Mouse (Mus musculus): ENCODE measurements around the gene Rgs6. TPM values are rescaled to one million over a fixed set of nuclear protein-coding genes. Genes with fewer than 3 reads are reported as not detected.

Rgs6 gene
- polyA plus RNA-seq (2014; fragmentation: Nextera tagmentation; extraction: Ambion mirVana) = 2.2 and 2.6 TPM in 2 replicates

DNA sequence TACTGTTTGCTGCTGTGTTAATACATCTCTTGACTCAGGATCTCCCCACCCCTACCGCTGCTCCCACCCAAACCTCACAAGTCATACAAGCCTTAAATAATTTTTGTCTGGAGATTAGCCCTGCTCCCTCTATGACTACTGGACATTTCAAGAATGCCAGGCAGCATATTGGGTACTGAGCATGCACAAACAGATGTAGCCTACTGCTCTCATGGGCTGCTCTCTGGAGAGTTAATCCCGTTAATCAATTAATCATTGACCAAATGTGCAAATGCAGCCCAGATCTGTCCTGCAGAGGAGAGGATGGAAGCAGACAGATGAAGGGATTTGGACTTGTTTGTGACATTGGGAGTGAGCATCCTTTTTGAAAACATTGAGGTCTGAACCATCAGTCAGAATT is at the start of gene Rgs6:
Gene Rgs6, plus strand, starts transcription at position 276 of the 400 bp plus-strand sequence.
- Histone ChIP-seq H3K4me3 (ENCODE audit: low read depth, low read length) (no peak within 1 kb of the TSS), H3K4me1 (ENCODE audit: control insufficient read depth, insufficient read depth, low read length) (peaks cover 8% of the 10 kb centered on the region; the same call in 1 of the 2 replicates), H3K4me2 (ENCODE audit: low read depth, low read length) (no peak within 1 kb of the TSS), H3K27me3 (replicated peaks; ENCODE audit: control insufficient read depth, insufficient read depth, low read length) (no peaks in the 10 kb centered on the region), H3K9ac (ENCODE audit: low read depth, low read length) (no peak within 1 kb of the TSS), H3K36me3 (ENCODE audit: control insufficient read depth, insufficient read depth, low read length) (no peaks in the 10 kb centered on the region), H3K27ac (replicated peaks; ENCODE audit: low read depth, low read length) (no peak within 1 kb of the TSS), H3K9me3 (ENCODE audit: control insufficient read depth, low read length) (no peaks in the 10 kb centered on the region)
- DNase-seq (ENCODE audit: low spot score) (no peak), ATAC-seq (ENCODE audit: low read depth) (no peak)
- WGBS = 81% methylated on average over 2 of the region's 2 CpGs

DNA sequence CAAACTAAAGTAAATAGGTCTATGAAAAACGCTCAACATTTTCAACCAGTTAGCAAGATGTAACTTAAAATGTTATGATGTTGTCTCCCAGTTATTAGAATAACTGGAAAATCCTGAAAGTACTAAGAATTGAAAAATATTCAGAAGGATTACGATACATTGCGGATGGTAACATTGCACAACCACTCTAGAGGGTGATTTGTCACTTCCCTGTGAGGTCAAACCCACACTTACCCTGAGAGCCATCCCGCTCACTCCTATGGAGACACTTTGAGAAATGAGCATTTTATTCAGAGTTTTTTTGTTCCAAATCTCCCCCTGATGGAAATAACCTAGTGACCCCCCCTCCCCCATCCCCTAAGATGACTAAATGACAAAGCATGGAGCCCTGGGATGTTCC is 41.0 kb upstream of the Rgs6 start:
- 87% methylated on average over 4 of the region's 4 CpGs for WGBS
- Histone ChIP-seq H3K27me3 (replicated peaks; ENCODE audit: control insufficient read depth, insufficient read depth, low read length) (no peaks in the 10 kb centered on the region), H3K4me2 (ENCODE audit: low read depth, low read length) (no peak overlapping the region), H3K9ac (ENCODE audit: low read depth, low read length) (no peak overlapping the region), H3K4me3 (ENCODE audit: low read depth, low read length) (no peak overlapping the region), H3K36me3 (ENCODE audit: control insufficient read depth, insufficient read depth, low read length) (no peaks in the 10 kb centered on the region), H3K4me1 (ENCODE audit: control insufficient read depth, insufficient read depth, low read length) (no peaks in the 10 kb centered on the region), H3K9me3 (ENCODE audit: control insufficient read depth, low read length) (peaks cover 3% of the 10 kb centered on the region; the same call in 1 of the 2 replicates), H3K27ac (replicated peaks; ENCODE audit: low read depth, low read length) (no peak overlapping the region)
- ATAC-seq (ENCODE audit: low read depth) (no peak), DNase-seq (ENCODE audit: low spot score) (no peak)

DNA sequence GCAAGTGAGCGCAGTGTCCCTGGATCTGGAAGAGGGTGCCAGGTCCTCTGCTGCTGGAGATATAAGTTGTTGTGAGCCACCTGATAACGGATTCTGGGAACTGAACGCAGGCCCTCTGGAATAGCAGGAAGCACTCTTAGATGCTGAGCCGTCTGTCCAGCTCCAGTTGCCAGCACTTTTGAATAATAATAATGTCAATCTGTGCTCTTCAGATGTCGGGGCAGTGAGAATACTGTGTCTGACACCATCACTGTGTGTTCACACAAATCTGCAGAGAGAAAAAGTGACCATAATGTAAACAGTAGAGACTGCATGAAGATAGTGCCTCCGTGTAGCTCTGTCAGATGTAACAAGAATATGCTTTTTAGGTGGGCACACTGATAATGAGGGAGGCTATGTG is 38.9 kb upstream of the Rgs6 start:
- H3K4me1 ChIP-seq (ENCODE audit: control insufficient read depth, insufficient read depth, low read length) = no peaks in the 10 kb centered on the region
- ATAC-seq (ENCODE audit: low read depth) (no peak), DNase-seq (ENCODE audit: low spot score) (no peak)
- H3K36me3 ChIP-seq (ENCODE audit: control insufficient read depth, insufficient read depth, low read length) = no peaks in the 10 kb centered on the region
- H3K27me3 ChIP-seq (replicated peaks; ENCODE audit: control insufficient read depth, insufficient read depth, low read length) = no peaks in the 10 kb centered on the region
- H3K4me3 ChIP-seq (ENCODE audit: low read depth, low read length) = no peak overlapping the region
- H3K9me3 ChIP-seq (ENCODE audit: control insufficient read depth, low read length) = peaks cover 3% of the 10 kb centered on the region; the same call in 1 of the 2 replicates
- no peak overlapping the region for H3K9ac ChIP-seq (ENCODE audit: low read depth, low read length)
- WGBS = 81% methylated on average over 6 of the region's 6 CpGs
- no peak overlapping the region for H3K4me2 ChIP-seq (ENCODE audit: low read depth, low read length)
- no peak overlapping the region for H3K27ac ChIP-seq (replicated peaks; ENCODE audit: low read depth, low read length)

DNA sequence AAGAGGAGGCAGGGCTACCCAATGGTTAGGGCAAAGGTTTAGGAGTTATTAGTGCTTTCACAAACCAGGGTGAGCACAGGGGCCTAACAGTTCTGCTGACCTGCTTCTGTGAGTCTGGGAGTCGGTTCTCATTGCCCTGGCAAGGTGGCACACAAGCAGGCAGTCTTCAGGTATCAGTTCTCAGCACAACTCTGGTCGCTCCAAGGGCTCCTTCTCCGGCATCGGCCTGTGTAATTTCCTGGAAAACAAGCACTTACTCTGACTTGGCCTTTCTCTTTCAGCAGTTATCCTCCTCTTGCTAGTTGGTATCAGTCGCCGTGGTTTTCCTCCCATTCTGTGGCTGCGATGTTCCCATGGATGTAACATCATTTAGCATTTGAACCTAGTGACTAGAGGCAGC is 38.0 kb upstream of the Rgs6 start:
- WGBS = 89% methylated on average over 7 of the region's 7 CpGs
- Histone ChIP-seq H3K4me3 (ENCODE audit: low read depth, low read length) (no peak overlapping the region), H3K4me1 (ENCODE audit: control insufficient read depth, insufficient read depth, low read length) (no peaks in the 10 kb centered on the region), H3K9ac (ENCODE audit: low read depth, low read length) (no peak overlapping the region), H3K27ac (replicated peaks; ENCODE audit: low read depth, low read length) (no peak overlapping the region), H3K36me3 (ENCODE audit: control insufficient read depth, insufficient read depth, low read length) (no peaks in the 10 kb centered on the region), H3K4me2 (ENCODE audit: low read depth, low read length) (no peak overlapping the region), H3K9me3 (ENCODE audit: control insufficient read depth, low read length) (peaks cover 3% of the 10 kb centered on the region; the same call in 1 of the 2 replicates), H3K27me3 (replicated peaks; ENCODE audit: control insufficient read depth, insufficient read depth, low read length) (no peaks in the 10 kb centered on the region)
- no peak for ATAC-seq (ENCODE audit: low read depth)
- DNase-seq (ENCODE audit: low spot score) = no peak

DNA sequence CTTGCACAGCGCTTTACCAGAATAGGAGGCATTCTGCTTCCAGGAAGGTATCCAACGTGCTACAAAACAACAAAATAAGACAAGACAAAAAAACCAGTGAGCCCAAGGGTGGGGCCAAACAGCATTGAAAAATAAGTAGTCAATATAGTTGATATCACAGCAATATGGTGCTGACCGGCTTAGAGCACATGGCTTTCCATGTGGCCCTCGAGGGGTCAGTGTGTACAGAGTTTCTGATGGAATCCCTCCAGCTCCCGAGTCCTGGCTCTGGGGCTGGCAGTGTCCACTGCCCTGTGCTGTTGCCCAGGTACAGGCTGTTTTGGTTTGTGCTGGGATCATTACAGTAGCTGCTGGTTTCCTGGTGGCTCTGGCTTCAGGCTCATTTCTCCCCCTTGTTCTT is 35.7 kb upstream of the Rgs6 start:
- 93% methylated on average over 5 of the region's 5 CpGs for WGBS
- H3K27ac ChIP-seq (replicated peaks; ENCODE audit: low read depth, low read length) = no peak overlapping the region
- no peak overlapping the region for H3K9ac ChIP-seq (ENCODE audit: low read depth, low read length)
- ATAC-seq (ENCODE audit: low read depth) (no peak), DNase-seq (ENCODE audit: low spot score) (no peak)
- H3K4me1 ChIP-seq (ENCODE audit: control insufficient read depth, insufficient read depth, low read length) = no peaks in the 10 kb centered on the region
- peaks cover 3% of the 10 kb centered on the region; the same call in 1 of the 2 replicates for H3K9me3 ChIP-seq (ENCODE audit: control insufficient read depth, low read length)
- no peak overlapping the region for H3K4me3 ChIP-seq (ENCODE audit: low read depth, low read length)
- H3K36me3 ChIP-seq (ENCODE audit: control insufficient read depth, insufficient read depth, low read length) = no peaks in the 10 kb centered on the region
- no peak overlapping the region for H3K4me2 ChIP-seq (ENCODE audit: low read depth, low read length)
- no peaks in the 10 kb centered on the region for H3K27me3 ChIP-seq (replicated peaks; ENCODE audit: control insufficient read depth, insufficient read depth, low read length)

DNA sequence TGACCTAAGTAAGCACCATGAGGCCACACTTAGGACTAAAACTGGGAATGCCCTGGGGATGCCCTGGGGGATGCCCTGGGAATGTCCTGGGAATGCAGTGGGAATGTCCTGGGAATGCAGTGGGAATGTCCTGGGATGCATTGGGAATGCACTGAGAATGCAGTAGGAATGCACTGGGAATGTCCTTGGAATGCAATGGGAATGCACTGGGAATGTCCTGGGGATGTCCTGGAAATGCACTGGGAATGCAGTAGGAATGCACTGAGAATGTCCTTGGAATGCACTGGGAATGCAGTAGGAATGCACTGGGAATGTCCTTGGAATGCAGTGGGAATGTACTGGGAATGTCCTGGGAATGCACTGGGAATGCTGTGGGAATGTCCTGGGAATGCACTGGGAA is 25.2 kb upstream of the Rgs6 start:
- H3K36me3 ChIP-seq (ENCODE audit: control insufficient read depth, insufficient read depth, low read length) = no peaks in the 10 kb centered on the region
- H3K4me3 ChIP-seq (ENCODE audit: low read depth, low read length) = no peak overlapping the region
- H3K9me3 ChIP-seq (ENCODE audit: control insufficient read depth, low read length) = no peaks in the 10 kb centered on the region
- no peaks in the 10 kb centered on the region for H3K4me1 ChIP-seq (ENCODE audit: control insufficient read depth, insufficient read depth, low read length)
- H3K4me2 ChIP-seq (ENCODE audit: low read depth, low read length) = no peak overlapping the region
- ATAC-seq (ENCODE audit: low read depth) (no peak), DNase-seq (ENCODE audit: low spot score) (no peak)
- no peak overlapping the region for H3K9ac ChIP-seq (ENCODE audit: low read depth, low read length)
- no peaks in the 10 kb centered on the region for H3K27me3 ChIP-seq (replicated peaks; ENCODE audit: control insufficient read depth, insufficient read depth, low read length)
- H3K27ac ChIP-seq (replicated peaks; ENCODE audit: low read depth, low read length) = no peak overlapping the region

DNA sequence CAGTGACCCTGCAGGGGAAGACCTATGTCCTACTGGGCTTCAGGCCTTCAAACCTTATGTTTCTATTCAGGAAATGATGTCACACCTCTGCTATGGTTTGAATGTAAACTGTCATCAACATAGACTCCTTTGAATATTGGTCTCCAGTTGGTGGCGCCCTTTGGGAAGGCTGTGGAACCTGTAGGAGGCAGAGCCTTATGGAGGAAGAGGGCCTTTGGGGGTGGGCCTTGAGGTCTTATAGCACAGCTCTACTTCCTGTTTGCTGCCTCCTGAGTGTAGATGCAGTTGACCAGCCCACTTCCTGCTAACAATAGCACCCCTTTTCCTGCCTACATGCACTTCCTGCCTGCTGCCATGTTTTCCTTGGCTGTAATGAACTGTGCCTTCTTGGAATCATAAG is 19.7 kb upstream of the Rgs6 start:
- no peak for DNase-seq (ENCODE audit: low spot score)

DNA sequence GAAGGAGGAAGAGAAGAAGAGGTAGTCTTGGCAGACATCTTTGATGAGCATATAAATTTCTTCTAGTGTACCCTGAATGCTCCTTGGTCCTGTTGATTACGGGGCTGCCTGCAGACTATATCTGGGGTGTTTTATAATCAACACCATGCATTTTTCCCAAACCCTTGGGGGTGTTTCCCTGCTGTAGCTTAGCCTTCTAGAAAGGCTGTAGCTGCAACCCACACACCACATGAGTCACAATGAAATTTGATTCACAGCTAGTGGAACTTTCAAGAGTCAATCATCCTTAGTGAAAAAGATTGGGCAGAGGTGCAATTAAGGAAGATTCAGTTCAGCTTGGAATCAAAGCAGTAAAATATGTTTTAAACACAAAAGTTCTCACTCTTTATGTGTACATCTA is 15.4 kb upstream of the Rgs6 start:
- DNase-seq (ENCODE audit: low spot score) (no peak), ATAC-seq (ENCODE audit: low read depth) (no peak)
- no peak overlapping the region for H3K4me2 ChIP-seq (ENCODE audit: low read depth, low read length)
- H3K27me3 ChIP-seq (replicated peaks; ENCODE audit: control insufficient read depth, insufficient read depth, low read length) = no peaks in the 10 kb centered on the region
- no peak overlapping the region for H3K4me3 ChIP-seq (ENCODE audit: low read depth, low read length)
- H3K36me3 ChIP-seq (ENCODE audit: control insufficient read depth, insufficient read depth, low read length) = no peaks in the 10 kb centered on the region
- H3K27ac ChIP-seq (replicated peaks; ENCODE audit: low read depth, low read length) = no peak overlapping the region
- WGBS = 67% methylated on average over 1 of the region's 1 CpGs
- no peaks in the 10 kb centered on the region for H3K9me3 ChIP-seq (ENCODE audit: control insufficient read depth, low read length)
- no peaks in the 10 kb centered on the region for H3K4me1 ChIP-seq (ENCODE audit: control insufficient read depth, insufficient read depth, low read length)
- H3K9ac ChIP-seq (ENCODE audit: low read depth, low read length) = no peak overlapping the region

More for the DNA sequence above, 19.7 kb upstream of the Rgs6 start:
- ATAC-seq (ENCODE audit: low read depth) = no peak
- Histone ChIP-seq H3K4me1 (ENCODE audit: control insufficient read depth, insufficient read depth, low read length) (no peaks in the 10 kb centered on the region), H3K36me3 (ENCODE audit: control insufficient read depth, insufficient read depth, low read length) (no peaks in the 10 kb centered on the region), H3K9ac (ENCODE audit: low read depth, low read length) (no peak overlapping the region), H3K4me2 (ENCODE audit: low read depth, low read length) (no peak overlapping the region), H3K9me3 (ENCODE audit: control insufficient read depth, low read length) (no peaks in the 10 kb centered on the region), H3K27me3 (replicated peaks; ENCODE audit: control insufficient read depth, insufficient read depth, low read length) (no peaks in the 10 kb centered on the region), H3K4me3 (ENCODE audit: low read depth, low read length) (no peak overlapping the region), H3K27ac (replicated peaks; ENCODE audit: low read depth, low read length) (no peak overlapping the region)
- WGBS = 89% methylated on average over 1 of the region's 1 CpGs

DNA sequence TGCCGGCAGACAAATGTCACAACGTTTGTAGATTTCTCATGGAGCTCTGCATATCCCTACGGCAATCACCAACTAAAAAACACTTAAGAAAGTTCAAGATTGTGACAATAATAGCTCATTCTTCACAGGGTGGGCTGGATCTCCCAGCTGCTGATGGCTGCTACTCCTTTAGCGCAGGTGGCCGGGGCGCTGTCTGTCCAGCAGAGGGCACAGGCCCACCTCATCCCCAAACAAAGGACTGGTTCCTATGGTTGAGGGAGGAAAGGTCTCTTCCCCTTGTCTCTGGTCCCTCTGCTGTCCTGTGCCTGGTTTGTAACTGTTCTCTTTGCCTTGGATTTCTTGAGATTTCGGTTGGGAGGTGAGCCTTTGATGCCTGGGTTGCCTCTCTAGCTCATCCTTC is 1.5 kb upstream of the Rgs6 start:
- WGBS = 33% methylated on average over 7 of the region's 7 CpGs
- no peaks in the 10 kb centered on the region for H3K9me3 ChIP-seq (ENCODE audit: control insufficient read depth, low read length)
- no peak for ATAC-seq (ENCODE audit: low read depth)
- H3K4me2 ChIP-seq (ENCODE audit: low read depth, low read length) = no peak overlapping the region
- no peak overlapping the region for H3K9ac ChIP-seq (ENCODE audit: low read depth, low read length)
- peaks cover 8% of the 10 kb centered on the region; the same call in 1 of the 2 replicates for H3K4me1 ChIP-seq (ENCODE audit: control insufficient read depth, insufficient read depth, low read length)
- no peak overlapping the region for H3K4me3 ChIP-seq (ENCODE audit: low read depth, low read length)
- no peaks in the 10 kb centered on the region for H3K36me3 ChIP-seq (ENCODE audit: control insufficient read depth, insufficient read depth, low read length)
- DNase-seq (ENCODE audit: low spot score) = no peak
- H3K27me3 ChIP-seq (replicated peaks; ENCODE audit: control insufficient read depth, insufficient read depth, low read length) = no peaks in the 10 kb centered on the region
- no peak overlapping the region for H3K27ac ChIP-seq (replicated peaks; ENCODE audit: low read depth, low read length)
